Mouse (Mus musculus): Measurements from ENCODE around the gene Cars. TPM values are rescaled to one million over a fixed set of nuclear protein-coding genes. Genes with fewer than 3 reads are reported as not detected.

Gene Cars
- polyA plus RNA-seq, 1 experiment from 2014 or later: 24.3 TPM

DNA sequence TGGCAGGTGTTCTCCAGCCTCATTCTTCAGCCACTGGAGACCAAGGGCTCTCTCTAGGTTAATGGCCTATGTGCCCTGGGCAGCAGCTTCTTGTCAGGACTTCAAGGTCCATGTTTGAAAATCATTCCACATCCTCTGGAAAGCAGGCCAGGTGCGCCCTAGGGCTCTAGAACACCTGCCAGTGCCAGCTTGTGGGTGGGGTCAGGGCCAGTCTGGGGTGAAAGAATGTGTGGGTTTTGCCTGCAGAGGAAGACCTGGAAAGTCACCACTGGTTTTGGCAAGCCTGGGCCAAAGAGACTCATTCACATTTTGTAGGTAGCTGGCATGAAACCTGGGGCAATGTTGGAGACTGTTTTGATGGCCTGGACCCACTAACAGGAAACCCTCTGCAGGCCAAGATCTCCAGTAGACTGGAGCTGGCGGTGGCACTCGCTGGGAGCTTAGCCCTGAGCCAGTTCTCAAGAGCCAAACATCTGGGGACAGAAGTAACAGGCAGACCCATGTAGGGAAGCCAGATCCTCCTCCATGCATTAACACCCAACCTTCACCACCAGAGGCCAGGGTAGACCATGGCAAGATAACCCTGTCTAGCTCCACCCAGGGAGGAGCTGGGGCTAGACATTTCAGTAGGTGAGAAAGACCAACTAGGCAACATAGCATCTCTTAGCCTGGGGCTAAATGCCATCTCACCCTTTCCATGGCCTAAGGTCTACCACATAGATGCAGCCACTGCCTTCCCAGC, 89.1 kb downstream of the Cars start:
- no peak overlapping the region for H3K4me2 ChIP-seq (ENCODE audit: low read length)
- WGBS: 91% methylated on average over 3 of the region's 3 CpGs
- peaks cover 37% of the 10 kb centered on the region for H3K36me3 ChIP-seq (ENCODE audit: control insufficient read depth, insufficient read depth, low read length)
- no peak overlapping the region for H3K9ac ChIP-seq (ENCODE audit: low read length)
- H3K4me3 ChIP-seq (ENCODE audit: control insufficient read depth in 1 of 2, insufficient read depth in 1 of 2, low read depth in 1 of 2, low read length in 2 of 2): no peak overlapping the region
- no peaks in the 10 kb centered on the region for H3K27me3 ChIP-seq (ENCODE audit: control insufficient read depth, insufficient read depth, low read length)
- H3K9me3 ChIP-seq (ENCODE audit: control insufficient read depth, low read length): no peaks in the 10 kb centered on the region
- no peaks in the 10 kb centered on the region for H3K4me1 ChIP-seq (ENCODE audit: control insufficient read depth in 2 of 2, insufficient read depth in 2 of 2, low read length in 2 of 2)
- H3K27ac ChIP-seq (replicated peaks in 1 of 2; ENCODE audit: control insufficient read depth in 1 of 2, insufficient read depth in 1 of 2, low read depth in 2 of 2, low read length in 2 of 2): no peak overlapping the region
- no peak for ATAC-seq (ENCODE audit: insufficient number of reproducible peaks, insufficient read depth, low FRiP score, low read depth)

GRCm38 (mm10) chr7:143509566-143509965, 90.3 kb downstream of the Cars start:
- no peak overlapping the region for H3K27ac ChIP-seq (replicated peaks in 1 of 2; ENCODE audit: control insufficient read depth in 1 of 2, insufficient read depth in 1 of 2, low read depth in 2 of 2, low read length in 2 of 2)
- no peak overlapping the region for H3K9ac ChIP-seq (ENCODE audit: low read length)
- H3K27me3 ChIP-seq (ENCODE audit: control insufficient read depth, insufficient read depth, low read length): peaks cover 7% of the 10 kb centered on the region; the same call in 1 of the 2 replicates
- H3K36me3 ChIP-seq (ENCODE audit: control insufficient read depth, insufficient read depth, low read length): peaks cover 25% of the 10 kb centered on the region
- H3K4me1 ChIP-seq (ENCODE audit: control insufficient read depth in 2 of 2, insufficient read depth in 2 of 2, low read length in 2 of 2): no peaks in the 10 kb centered on the region
- H3K4me2 ChIP-seq (ENCODE audit: low read length): no peak overlapping the region
- 74% methylated on average over 1 of the region's 1 CpGs for WGBS
- no peak overlapping the region for H3K4me3 ChIP-seq (ENCODE audit: control insufficient read depth in 1 of 2, insufficient read depth in 1 of 2, low read depth in 1 of 2, low read length in 2 of 2)
- ATAC-seq (ENCODE audit: insufficient number of reproducible peaks, insufficient read depth, low FRiP score, low read depth): no peak
- H3K9me3 ChIP-seq (ENCODE audit: control insufficient read depth, low read length): no peaks in the 10 kb centered on the region

Small RNAs within 50 kb of the gene (microRNA-seq; reads per million reads assigned to microRNA genes)
- 1.1 reads per million for gene Mir7064

Other genes starting within 250 kb of the Cars start
- gene Cdkn1c, start 139.0 kb downstream of the Cars start, polyA plus RNA-seq (2014; fragmentation: Nextera tagmentation; extraction: Ambion mirVana): 614 and 794 TPM in 2 replicates
- 0.54 and 1.1 TPM in 2 replicates for gene Slc22a18, start 126.4 kb downstream of the Cars start, polyA plus RNA-seq (2014; fragmentation: Nextera tagmentation; extraction: Ambion mirVana)
- 0.46 and 0.63 TPM in 2 replicates for gene Phlda2, start 96.9 kb downstream of the Cars start, polyA plus RNA-seq (2014; fragmentation: Nextera tagmentation; extraction: Ambion mirVana)
- gene Nap1l4, start 51.0 kb downstream of the Cars start, polyA plus RNA-seq (2014; fragmentation: Nextera tagmentation; extraction: Ambion mirVana): 108 and 114 TPM in 2 replicates
- gene Tnfrsf26, start 28.6 kb upstream of the Cars start, polyA plus RNA-seq (2014; fragmentation: Nextera tagmentation; extraction: Ambion mirVana): 0.63 and 0.80 TPM in 2 replicates
- gene Tnfrsf22, start 49.6 kb upstream of the Cars start, polyA plus RNA-seq (2014; fragmentation: Nextera tagmentation; extraction: Ambion mirVana): 4.0 and 4.6 TPM in 2 replicates
- 1.3 and 2.2 TPM in 2 replicates for gene Tnfrsf23, start 85.8 kb upstream of the Cars start, polyA plus RNA-seq (2014; fragmentation: Nextera tagmentation; extraction: Ambion mirVana)
- 34.9 and 36.9 TPM in 2 replicates for gene Osbpl5, start 156.9 kb upstream of the Cars start, polyA plus RNA-seq (2014; fragmentation: Nextera tagmentation; extraction: Ambion mirVana)
- gene Mrgprg, start 166.9 kb upstream of the Cars start, polyA plus RNA-seq (2014; fragmentation: Nextera tagmentation; extraction: Ambion mirVana): not detected in 2 replicates
- gene Mrgpre, start 184.4 kb upstream of the Cars start, polyA plus RNA-seq (2014; fragmentation: Nextera tagmentation; extraction: Ambion mirVana): 1.5 and 2.3 TPM in 2 replicates
- gene Nadsyn1, start 222.8 kb upstream of the Cars start, polyA plus RNA-seq (2014; fragmentation: Nextera tagmentation; extraction: Ambion mirVana): 7.2 and 9.2 TPM in 2 replicates
- gene Dhcr7, start 223.1 kb upstream of the Cars start, polyA plus RNA-seq (2014; fragmentation: Nextera tagmentation; extraction: Ambion mirVana): 20.2 and 24.7 TPM in 2 replicates